Mouse (Mus musculus) bone marrow macrophage, adult 2 months (primary cell): ENCODE data around the gene Sco1.

Experiments used
- CTCF ChIP-seq: IDR thresholded peaks from 2 replicates; pipeline ENCODE4 v1.5.1; 2012; ENCODE audit warnings: low read depth, mild to moderate bottlenecking, low read length, moderate library complexity
- POLR2A ChIP-seq: IDR thresholded peaks from 2 replicates; pipeline ENCODE4 v1.6.1; 2012; ENCODE audit warnings: mild to moderate bottlenecking, low read depth, low read length, borderline replicate concordance

DNA sequence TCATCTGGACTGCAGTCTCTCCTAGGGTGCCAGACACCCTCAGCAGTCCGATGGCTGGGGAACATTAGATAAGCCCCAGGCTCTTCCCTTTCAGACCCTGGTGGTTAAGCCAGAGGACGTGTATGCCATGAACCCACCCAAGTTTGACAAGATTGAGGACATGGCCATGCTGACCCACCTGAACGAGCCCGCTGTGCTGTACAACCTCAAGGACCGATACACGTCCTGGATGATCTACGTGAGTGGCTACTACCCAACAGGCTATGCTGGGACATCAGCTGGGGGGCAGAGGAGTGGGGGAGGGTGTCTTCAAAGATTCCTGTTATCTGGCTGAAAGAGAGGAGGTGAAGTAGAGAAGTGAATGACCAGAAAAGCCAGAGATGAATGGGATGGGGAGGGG lies 29.7 kb downstream of the Sco1 start:
- no peak for TF ChIP-seq CTCF
- no peak for TF ChIP-seq POLR2A
